Mouse (Mus musculus): ENCODE results near the gene Sik1. TPM values are rescaled to one million over a fixed set of nuclear protein-coding genes. Genes with fewer than 3 reads are reported as not detected.

Gene Sik1
- total RNA-seq, 4 experiments from 2014 or later, result 14.3 to 21.7 (median 18.2) TPM

DNA sequence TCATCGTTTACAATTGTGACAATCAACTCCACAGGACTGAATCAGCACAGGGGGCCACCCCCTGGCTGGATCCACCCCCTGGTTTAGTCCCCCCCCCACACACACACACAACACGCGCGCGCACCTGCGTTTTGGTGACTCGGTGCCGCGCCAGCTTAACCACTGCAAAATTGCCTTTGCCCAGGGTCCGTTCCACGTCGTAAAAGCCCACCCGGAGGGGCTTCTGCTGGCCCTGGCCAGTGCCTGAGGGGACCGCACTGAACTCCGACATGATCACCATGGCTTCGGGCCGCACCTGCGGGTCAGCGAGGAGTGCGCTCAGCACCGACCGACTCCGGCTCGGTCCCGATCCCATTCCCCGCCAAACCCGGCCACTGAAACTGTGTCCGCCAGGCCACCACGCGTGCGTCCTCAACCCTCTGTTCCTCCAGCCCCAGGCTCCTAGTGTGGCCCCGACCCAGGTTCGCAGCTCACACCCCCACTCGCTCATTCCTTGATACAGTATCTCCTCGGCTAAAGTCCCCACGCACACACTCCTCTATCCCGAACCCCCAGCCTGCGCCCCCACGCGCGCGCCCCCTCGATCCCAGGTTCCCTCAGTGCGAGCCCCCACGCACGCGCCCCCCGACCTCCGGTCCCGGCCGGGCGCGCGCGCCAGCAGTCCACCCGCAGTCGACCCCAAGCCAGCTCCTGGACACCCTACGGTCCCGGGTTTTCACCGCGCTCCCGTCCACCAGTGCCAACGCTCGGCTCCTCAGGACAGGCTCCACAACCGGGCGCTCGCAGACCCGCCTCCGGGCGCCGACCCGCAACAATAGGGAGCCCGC is 621 bp downstream of the Sik1 start:
- DNase-seq (ENCODE audit: low spot score in 2 of 2), result peak in 1 of 2 experiments; percentile 24

DNA sequence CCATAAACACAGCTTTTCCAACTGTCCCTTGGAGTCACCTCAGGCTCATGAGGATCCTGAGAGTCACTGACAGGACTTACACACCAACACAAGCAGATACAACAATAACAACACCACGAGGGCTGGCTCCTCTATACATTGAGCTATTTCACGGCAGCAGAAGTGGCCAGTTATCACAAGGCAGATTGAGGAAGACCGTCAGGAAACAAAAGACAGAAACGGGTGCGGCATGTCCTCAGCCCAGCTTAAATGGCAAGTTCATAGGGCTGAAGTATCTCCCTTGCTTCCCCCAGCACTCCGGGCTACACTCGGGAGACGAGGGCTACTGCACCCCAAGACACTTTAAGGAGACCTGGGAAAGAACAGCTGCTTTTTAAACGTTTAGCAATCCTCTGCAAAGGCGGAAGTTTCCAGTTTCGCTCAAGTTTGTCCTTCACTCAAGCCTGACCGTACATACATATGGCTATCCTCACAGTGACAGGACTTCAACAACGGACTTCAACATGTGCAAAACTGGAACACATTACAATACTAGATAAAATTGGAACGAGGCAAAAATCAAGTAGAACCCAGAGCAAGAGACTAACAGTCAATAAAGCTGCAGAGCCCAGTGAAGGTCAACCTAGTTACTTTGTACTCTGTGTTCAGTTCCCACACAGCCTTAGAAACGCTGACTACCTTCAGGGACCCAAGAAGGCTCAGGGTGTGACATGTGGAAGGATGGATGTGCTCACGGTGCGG is 2.0 kb downstream of the Sik1 start:
- DNase-seq (ENCODE audit: low spot score in 2 of 2), result no peak

DNA sequence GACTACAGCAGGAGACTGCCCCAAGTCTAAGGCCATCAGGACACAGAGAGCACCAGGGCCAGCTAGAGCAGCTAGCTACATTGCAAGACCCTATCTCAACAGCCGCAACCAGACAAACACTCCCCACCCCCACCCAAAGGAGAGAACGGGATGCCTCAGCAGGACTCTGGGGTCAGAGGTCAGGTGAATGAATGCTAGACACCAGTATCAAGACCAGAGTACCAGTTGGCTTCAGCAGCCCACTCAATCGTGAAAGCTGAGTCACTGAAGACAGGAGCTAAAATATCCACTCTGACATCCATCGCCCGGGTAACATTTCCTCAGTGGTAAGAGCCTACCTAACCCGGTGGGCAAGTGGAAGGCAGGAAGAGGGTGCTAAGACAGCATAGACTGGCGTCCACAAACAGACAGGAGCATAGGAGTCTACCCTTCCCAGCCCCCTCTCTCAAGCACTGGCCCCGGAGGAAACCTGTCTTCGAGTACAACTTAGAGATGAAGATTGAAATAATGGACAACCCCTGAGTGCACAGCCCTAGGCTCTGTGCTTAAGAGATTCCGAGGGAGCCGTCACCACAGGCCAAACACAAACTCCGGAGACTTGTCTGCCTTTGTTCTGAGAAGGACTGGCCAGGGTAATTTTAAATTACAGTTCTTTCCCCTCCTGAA is 2.7 kb downstream of the Sik1 start:
- DNase-seq (ENCODE audit: low spot score in 2 of 2), result no peak

DNA sequence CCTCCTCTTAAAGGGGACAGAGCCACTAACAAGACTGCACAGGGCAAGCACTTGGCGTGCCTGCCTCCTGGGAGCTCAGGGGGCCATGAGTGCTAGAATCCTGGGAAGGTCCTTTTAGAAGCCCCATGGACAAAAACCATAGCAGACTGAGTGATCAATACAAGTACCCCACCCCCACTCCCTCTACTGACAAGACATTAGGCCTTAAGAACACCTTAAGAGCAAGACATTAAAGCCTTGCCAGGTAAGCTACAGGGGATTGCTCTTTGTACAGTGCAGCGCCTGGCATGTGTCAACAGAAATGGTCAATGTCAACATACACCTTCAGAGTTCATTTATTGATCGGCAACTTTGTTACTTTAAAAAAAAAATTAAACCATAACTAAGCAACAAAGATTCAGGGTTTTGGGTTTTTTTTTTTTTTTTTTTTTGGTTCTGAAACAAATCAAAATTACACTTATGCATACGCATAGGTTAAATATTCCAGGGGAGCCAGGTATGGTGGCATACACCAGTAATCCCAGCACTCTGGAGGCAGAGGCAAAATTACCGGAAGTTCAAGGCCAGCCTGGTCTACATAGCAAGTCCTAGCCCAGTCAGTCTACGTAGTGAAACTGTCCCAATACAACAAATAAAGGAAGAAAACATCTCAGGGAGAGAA is 3.7 kb downstream of the Sik1 start:
- no peak for DNase-seq (ENCODE audit: low spot score in 2 of 2)

DNA sequence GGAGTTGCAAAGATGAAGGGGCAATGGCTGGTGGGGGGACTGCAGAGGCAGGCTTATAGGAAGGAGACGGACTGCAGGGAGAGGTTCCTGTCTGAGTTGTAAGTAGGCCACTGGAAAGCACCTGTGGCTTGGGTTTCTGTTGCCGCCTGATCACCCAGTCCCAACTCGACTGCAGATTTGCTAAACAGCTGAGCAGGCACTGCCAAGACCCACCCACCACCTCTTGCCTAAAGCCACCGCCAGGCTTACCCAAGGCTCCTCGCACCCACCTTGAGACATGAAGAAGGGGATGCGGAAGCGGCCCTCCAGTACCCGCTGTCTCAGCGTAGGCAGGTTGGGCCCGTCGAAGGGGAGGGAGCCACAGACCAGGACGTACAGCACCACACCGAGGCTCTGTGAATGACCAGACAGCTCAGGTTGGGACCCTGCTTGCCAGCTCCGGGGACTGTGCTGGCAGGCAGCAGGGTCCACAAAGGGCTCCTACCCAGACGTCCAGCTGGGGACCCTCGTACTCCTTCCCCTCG is 5.1 kb downstream of the Sik1 start:
- DNase-seq (ENCODE audit: low spot score in 2 of 2), result no peak

DNA sequence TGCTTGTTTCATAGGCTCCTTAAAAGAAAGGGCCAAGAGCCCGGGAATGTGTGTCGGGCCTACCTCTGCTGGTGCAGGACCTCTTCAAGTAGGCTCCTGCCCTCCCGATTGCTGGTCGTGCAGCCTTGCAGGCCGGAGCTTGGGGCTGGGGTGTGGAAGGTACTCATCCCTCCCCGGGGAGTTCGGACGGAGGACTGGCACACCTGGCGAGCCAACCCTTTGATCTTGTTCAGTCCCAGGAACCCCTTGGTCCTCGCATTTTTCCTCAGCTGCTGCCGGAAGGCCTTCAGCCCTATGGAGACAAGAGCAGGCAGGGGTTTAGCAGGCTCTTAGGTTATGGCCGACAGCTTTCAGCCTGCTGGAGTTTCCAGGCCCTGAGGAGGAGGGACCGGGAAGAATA is 8.6 kb downstream of the Sik1 start:
- DNase-seq (ENCODE audit: low spot score in 2 of 2), result no peak

DNA sequence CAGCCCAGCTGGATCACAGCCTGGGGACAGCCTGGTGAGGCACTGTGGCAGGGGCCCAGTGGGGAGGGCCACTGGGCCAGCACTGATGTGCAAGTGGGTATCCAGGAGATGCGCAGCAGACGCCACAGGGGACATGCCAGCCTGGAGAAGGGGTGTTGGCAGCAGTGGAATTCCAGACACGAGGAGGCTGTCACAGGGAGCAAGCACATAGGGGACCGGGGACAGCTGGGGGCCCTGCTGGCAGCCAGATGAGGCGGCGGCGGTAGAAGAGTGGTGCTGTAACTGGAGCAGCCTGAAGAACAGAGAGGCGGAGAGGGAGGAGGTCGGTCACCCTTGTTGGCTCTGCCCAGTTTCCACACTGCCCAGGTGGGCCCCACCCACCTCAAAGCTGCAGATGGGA is 9.3 kb downstream of the Sik1 start:
- no peak for DNase-seq (ENCODE audit: low spot score in 2 of 2)

DNA sequence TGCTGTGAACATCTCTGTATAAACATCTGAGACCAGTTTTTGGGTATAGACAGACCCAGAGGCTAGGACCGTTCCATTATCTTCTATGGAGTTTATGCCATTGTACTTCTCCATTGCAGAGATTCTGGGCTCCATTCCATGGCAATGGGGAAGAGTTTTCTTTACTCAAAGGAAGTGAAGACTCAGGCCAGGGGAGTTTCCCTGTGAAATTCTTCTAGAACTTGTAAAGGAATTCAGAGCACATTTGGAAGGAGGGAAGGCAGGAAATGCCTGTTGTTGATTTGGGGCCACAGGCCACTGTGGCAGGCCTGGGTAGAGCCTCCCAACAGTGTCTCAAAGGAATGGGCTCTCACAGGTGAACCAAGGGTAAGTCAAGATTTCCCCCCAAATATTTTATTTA is 11.7 kb downstream of the Sik1 start:
- DNase-seq (ENCODE audit: low spot score in 2 of 2), result no peak

DNA sequence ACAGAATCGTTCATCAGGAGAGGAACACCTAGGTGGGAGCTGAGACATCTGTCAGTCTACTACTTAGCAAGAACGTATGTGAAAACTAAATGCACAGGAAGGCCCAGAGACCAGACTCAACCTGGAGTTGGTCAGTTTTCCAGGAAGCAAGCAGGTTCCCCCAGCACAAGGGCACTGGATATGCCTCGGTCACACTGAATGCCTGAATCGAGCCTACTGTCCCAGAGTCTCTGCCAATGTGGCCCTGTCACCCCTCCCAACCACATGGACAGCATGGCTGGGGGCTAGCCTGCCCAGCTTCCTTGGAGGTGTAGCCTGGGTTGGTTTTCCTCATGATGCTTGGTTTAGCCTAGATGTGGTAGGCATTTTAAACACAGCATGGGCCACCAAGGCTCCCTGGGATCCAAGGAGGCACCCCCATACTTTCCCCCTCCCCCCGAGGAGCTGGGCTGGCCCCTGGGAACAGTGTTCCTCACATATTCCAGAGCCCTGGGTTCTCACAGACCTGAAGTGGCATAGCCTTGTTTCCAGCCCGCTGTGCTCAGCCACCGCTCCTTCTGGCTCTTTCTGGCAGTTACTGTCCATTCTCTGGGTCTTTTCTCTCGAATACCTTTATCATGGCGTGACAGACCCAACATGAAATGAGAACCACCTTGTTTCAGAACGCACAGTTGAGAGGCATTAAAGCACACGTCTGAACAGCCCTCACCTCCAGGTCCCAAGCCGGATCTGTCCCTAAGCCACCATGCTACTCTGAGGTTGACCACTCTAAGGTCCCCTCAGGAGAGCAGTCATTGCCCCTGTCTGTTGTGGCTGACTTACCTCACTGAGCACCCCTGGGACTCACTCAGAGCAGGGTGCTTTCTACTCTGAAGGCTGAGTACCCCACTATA is 12.4 kb downstream of the Sik1 start:
- no peak for DNase-seq (ENCODE audit: low spot score in 2 of 2)

DNA sequence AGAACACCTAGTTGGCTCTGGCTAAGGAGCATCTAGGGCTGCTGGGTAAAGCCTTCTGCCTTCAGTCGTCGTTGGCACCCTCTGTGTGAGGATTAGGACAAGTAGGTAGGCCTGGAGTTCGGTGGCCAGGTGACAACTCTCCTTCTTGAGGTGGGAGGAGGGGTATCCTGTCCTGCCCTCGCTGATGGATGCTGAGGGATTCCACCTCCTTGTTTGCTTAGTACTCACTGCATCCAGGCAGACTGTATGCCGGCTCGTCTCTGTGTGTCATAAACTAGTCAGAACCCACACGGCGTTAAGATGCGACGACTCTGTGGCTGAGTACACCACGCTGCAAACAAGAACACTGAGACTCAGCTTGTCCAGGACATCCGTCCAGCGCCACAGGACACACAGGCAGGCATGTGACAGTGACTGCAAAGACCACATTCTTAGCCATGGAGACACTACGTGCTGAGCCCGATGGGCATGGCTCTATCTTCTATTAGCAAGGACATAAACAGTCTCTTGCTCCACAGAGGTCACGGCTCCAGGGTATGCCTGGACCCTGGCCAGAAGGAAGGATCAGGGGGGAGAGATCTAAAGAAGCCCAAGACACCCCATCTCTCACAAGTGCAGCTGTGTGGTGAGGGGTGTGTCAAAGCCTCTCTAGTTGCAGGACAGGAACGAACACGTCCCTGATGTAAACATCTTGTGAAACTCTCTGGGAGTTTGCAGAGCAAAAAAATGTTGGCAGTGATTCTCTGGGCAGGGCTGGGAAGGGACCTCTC is 13.6 kb downstream of the Sik1 start:
- DNase-seq (ENCODE audit: low spot score in 2 of 2), result no peak

DNA sequence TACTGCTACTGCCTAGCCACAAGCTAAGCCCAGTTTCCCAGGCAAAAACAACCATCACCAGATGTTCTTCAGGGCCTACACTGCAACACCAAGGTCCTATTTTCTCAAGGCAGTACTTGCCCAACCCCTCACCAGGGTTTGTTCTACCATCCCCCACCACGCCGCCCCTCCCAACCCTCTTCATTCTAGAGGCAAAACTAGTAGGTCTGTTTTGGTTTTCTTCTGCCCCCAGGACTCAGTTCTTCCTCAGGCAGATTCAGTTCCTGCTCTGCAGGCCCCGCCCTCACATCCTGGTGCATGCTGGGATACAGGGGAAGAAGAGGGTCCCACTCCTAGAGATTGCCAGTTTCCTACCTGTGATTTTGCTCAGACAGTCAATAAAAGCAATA is 14.2 kb downstream of the Sik1 start:
- no peak for DNase-seq (ENCODE audit: low spot score in 2 of 2)

DNA sequence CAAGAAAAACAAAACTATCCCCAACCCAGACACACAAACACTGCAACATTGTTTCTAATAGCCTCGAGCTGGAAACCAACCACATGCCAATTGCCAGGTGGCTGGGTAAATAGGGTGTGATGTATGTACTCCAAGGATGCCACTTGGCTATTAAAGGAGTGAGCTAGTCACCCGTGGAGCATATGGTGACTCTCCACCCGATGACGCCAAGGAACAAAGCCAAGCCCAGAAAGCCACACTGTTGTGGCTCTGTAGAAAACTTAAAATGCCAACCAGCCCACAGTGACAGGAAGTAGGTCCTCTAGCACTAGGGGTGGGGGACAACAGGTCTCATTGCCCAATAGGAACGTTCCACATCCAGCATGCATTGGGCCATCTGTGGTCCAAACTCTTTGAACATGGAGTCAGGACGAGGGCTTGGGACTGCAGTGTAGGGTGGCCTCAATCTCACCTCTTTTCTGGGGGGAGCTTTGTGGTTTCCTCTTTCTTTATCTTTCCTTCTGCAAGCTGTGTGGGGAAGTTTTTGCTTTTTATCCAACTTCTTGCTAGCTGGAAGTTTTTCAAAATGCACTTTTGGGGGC is 15.1 kb downstream of the Sik1 start:
- DNase-seq (ENCODE audit: low spot score in 2 of 2), result no peak

DNA sequence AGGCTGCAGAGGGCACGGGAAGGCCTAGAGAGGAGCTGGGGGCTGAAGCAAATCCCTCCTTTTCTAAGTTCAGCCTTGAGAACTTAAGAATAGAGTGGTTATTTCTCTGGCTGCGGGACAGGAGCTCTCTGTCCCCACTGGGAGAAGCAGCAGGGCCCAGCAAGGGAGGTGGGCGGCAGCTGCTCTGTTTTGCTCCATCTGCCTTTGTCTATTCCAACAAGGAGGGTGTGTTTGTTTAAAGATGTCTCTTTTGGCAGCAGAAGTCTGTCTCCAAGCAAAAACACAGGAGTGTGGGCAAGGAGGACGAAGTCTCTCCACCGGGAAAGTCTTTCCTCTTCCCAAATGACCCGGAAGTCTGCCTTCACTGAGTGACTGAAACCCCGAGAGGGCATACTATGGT is 18.8 kb downstream of the Sik1 start:
- DNase-seq (ENCODE audit: low spot score in 2 of 2), result peak in 1 of 2 experiments; percentile 61

DNA sequence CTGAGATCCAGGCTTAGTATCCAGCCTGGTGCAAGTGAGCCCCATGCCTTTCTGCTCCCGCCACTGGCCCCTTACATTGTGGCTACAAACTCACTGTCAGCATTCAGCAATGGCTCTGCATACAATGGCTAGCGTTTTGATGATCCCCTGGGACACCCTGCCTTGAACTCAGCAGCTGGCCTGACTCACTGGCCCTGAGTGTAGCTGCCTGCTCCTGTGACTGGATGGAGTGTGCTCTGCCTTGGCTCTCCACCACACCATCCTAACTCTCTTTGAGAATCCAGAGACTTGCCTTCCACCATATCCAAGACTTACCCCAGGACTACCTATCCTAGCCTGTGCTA is 19.4 kb downstream of the Sik1 start:
- DNase-seq (ENCODE audit: low spot score in 2 of 2), result no peak

DNA sequence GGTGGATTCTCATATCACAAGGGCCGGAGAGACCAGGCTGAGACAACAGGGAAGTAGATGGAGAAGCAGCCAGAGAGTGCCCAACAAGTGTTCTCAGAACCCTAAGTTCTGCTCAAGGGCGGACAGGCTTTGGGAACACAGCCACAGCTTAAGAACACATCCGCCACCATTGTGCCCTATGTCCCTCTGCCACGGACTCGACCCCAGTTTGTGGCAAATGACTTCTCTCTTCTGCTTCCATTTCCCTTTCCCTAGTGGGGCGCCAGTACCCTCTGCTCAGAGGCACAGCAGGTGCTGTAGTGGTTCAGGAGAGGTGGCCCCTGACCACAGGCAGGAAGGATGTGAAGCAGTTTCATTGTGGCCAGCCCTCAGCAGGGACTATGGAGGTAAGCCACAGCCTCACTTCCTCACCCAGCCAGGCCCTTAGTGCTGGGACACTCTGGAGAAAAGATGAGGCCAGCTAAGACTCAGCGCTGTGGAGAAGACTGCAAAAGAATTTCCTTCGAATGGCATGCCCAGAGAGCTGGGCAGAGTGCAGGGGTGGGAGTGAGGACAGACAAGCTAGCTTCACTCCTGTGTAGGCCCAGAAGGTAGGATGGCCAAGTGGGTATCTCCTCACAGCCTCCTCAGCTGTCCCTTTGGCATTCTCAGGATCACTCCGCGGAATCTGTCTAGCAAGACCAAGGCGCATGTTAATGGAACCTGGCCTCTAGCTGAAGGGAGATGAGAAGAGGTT is 19.9 kb downstream of the Sik1 start:
- DNase-seq (ENCODE audit: low spot score in 2 of 2), result no peak

DNA sequence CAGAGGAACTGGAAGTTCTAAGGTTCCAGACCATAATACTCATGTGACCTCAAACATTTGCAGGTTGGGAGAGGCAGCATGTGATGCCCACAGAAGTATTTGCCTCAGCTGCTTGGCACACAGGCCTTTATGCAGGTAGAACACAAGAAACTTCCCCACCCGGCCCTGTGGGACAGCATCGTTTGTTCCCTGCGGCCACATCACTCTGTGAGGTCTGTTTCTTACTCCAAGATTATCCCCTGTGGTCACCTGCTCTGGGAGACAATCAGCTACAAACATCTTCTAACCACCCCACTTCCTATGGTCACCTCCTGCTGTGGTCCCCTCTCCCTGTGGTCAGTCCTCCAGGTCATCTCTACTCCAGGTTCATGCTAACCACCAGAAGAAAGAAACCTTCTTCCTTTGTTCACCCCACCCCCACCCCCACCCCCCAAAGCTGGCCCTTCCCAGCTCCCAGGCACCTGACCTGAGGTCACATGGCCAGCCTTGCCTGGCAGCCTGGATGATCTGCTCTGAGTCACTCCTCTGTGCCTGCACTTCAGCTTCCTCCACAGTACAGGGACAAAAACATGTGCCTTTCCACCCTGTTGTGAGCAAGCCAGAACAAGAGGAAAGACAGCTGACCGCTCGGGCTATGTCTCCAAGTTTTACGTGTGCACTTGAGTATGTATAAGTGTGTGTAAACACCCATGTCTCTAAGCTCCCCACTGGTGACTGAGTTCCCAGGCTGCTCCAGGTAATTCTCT is 21.1 kb downstream of the Sik1 start:
- DNase-seq (ENCODE audit: low spot score in 2 of 2), result no peak

DNA sequence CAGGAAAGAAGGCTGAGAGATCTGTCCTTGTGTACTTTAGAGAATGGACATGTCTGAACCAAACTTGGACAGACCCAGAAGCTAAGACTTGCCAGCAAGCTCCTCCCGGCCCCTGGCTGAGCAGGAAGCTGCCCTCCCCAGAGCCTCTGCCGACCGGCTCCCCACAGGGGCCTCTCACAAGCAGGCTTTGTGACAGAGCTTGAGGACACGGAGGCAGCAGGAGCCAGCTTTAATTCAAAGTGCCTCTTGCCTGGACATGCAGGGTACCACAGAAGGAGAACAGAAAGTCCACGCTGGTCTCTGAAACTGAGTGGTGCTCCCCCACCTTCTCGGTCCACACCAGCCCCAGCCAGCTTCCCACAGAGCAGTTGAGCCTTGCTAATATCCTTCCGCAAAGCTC is 21.9 kb downstream of the Sik1 start:
- DNase-seq (ENCODE audit: low spot score in 2 of 2), result no peak

DNA sequence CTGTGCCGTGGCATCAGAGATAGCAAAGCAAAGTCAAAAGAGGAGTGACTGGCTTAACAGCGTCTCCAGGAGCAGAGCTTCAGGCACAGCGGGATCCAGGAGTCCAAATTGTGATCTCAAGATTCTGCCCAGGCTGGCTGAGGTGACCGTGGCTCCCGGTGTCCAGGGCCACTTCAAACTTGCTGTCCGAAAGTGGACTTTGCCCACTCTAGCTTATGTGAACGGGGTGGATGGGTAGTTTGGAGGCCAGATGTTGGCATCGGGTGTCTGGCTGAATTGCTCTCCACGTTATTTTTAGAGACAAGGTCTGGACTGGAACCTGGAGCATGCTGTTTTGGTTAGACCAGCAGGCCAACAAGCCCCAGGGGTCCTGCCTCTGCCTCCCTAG is 23.0 kb downstream of the Sik1 start:
- no peak for DNase-seq (ENCODE audit: low spot score in 2 of 2)
